Mouse (Mus musculus) G1E (cell line): ENCODE results near the gene Dop1b.

Experiments
- CTCF ChIP-seq: IDR thresholded peaks from 2 replicates; pipeline ENCODE4 v1.5.1; 2012; ENCODE audit warnings: low read depth, low read length, inconsistent platforms, mixed read lengths
- GATA1 ChIP-seq: IDR thresholded peaks from 2 replicates; pipeline ENCODE4 v1.6.1; 2012; ENCODE audit warnings: borderline replicate concordance, low read length, inconsistent platforms, mixed read lengths
- GATA2 ChIP-seq: IDR thresholded peaks from 2 replicates; pipeline ENCODE4 v1.6.1; 2012; ENCODE audit warnings: low read depth, low read length, inconsistent platforms, borderline replicate concordance
- TAL1 ChIP-seq: conservative IDR thresholded peaks from 2 replicates; pipeline ENCODE4 v1.6.1; 2012; ENCODE audit warnings: low read depth, low read length, inconsistent platforms, mixed read lengths

DNA sequence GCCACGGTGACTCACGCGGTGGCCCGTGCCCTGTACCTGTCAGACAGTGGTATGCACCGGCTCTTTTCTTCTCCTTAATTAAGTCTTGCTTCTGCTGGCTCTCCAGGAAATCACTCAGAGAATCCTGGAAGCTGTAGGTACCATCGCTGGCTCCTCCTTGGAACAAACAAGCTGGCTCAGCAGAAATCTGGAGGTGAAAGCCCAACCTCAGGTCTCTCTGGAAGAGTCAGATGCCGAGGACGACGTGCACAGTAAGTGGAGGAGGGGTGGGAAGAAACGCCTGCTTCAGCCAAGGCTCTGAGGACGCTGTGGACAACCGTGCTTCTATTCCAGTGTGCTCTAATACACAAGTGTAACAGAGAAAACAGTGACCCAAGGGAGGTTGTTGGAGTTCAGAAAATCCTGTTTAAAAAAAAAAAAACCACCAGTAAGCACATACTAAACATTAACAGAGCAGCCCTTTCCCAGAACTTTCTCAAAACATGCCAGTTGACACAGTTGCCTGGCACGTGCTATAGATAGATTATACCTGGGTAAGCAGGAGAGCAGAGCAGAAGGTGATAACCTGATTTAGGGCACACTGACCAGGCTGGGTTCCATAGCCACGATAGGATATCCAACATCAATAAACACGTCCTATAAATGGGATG lies 81.4 kb downstream of the Dop1b start:
- TF ChIP-seq CTCF: no peak
- TF ChIP-seq TAL1: no peak
- no peak for TF ChIP-seq GATA1
- no peak for TF ChIP-seq GATA2
